Mouse (Mus musculus): ENCODE results near the gene Psmb7.

Gene Psmb7

GRCm38 (mm10) chr2:38545706-38546105 lies 98.2 kb downstream of the Psmb7 start:
- CTCF ChIA-PET: no interaction called here

DNA sequence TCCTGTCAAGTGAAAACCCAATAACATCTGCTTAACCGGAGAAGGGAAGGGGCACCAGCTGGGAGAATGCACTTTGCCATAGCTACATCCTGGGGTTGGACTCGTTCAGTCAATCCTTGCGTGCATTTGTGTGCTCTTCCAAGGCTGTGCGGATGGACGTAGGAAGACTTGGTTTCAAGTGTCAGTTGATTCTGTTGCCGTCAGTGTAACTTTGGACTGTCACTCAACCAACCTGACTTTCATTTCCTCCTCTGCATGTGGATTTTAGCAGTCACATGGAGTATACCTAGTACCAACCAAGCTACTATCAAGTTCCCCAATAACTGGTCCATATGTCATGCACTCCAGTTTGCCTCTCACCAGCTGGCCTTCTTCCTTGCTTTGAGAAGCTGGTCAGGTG lies 98.9 kb downstream of the Psmb7 start:
- CTCF ChIA-PET: no interaction called here

DNA sequence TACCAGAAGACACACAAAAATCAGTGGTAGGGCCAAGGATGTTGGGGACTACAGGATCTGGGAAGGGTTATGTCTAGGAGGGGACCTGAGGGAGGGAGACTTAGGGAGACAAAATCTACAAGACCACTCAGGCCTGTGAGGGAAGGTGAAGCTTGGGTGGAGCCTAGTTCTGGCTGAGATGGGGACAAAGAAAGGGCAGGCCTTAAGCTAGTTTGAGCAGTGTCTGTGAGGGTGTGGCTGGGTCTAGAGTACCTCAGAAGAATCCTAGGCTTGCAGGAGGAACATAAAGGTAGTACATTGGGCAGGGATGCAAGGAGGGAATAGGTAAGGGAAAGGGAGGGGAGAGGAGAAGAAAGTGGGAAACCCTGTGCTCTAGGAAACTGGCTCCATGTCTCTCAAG lies 99.5 kb downstream of the Psmb7 start:
- CTCF ChIA-PET: no interaction called here

- CTCF ChIA-PET: no interaction called here
Measured at GRCm38 (mm10) chr2:38543158-38543557, 100.7 kb downstream of the Psmb7 start.

DNA sequence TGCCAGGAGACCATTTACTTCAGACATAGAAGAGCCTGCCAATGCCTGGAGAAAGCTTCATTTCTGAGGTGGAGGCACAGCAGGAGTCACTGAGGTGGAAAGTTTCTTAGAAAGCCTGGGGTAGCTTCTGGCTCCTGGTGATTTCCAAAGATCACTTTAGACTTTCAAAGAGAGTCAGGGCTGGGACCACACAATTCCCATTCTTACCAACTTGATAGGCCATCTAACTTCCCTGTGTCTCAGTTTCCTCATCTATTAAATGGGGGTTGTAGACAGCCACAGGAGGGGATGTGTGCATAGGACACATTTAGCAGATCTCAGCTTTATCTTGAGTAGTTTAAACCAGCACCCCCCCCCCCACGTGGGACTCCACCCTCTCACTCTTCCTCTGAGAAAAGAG lies 101.5 kb downstream of the Psmb7 start:
- CTCF ChIA-PET: no interaction called here

DNA sequence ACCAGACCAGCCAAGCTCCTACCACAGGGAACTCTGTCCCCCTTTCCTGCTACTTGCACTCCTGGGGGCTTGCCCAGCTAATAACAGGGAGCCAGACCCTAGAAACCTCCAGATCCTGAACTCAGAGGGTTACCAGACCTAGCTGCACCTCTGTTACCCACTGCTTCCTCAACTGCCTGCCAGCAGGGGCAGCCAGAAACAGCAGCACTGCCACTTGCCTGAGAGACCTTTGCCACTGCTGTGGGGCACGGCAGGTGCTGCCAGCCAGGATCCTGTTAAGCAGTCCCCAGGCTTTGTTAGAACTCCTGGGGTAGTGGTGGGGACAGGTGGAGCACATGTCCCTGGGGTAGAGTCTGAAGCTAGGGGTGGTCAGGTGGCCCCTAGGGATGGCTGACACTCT lies 102.3 kb downstream of the Psmb7 start:
- CTCF ChIA-PET: no interaction called here

DNA sequence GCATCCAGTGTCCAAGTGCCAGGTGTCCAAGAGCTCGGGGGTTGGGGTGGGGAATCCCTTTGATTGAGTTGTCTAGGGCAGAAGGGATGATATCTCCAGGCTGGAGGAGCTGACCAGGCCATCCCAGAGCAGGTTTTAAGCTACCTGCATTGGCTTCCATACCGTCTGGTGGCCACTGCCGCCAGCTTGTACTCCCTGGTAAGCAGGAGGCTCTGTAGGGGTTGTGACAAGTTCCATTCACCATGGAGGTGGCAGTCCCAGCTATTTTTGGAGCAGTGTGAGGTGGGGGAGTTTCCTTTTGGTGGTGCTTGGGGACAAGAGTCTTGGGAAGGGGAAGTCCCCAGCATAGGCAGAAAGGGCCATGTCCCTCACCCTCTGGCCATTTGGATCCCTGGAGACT lies 102.8 kb downstream of the Psmb7 start:
- CTCF ChIA-PET: no interaction called here

- CTCF ChIA-PET: interaction anchor here (0.6 kb wide), 1 partner anchor 80 kb away, joined by 3 read pairs; no protein-coding TSS in a partner anchor
Measured at GRCm38 (mm10) chr2:38540666-38541065, 103.2 kb downstream of the Psmb7 start.

DNA sequence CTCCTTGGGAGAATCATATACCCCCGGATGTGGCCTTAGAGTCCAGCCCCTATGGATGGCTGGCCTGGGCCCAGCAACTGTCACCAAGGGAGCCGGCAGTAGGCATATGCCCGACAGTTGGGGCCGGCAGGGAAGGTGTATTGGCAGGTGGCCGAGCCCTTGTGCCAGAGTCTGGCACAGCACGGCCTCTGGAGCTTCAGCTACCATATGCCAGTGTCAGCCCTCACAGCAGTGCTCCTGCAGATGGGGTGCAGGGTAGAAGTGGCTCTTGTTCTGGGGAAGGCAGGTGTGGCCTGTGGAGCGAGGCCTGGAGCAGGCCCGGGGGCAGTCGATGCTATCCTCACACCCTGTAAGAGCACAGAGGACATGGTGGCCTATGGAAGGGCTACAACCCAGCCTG lies 104.2 kb downstream of the Psmb7 start:
- CTCF ChIA-PET: no interaction called here

Measured in spleen, embryonic (tissue).